Mouse (Mus musculus) embryonic fibroblast, embryonic 13.5 days (primary cell): ENCODE data around the gene Rxra. TPM values are rescaled to one million over a fixed set of nuclear protein-coding genes. Genes with fewer than 3 reads are reported as not detected.

Experiments used
- H3K27ac ChIP-seq: 2 replicates; pipeline ENCODE4 v1.5.1; 2012; ENCODE audit warnings: low read length, control low read depth, inconsistent platforms; ENCODE audit not compliant: insufficient read depth
- H3K4me1 ChIP-seq: 2 replicates; pipeline ENCODE4 v1.6.1; 2011; ENCODE audit warnings: low read length; ENCODE audit not compliant: control insufficient read depth, insufficient read depth
- H3K4me3 ChIP-seq: 2 replicates; pipeline ENCODE4 v1.5.1; 2011; ENCODE audit warnings: mild to moderate bottlenecking, control low read depth, low read length; ENCODE audit not compliant: insufficient read depth
- CTCF ChIP-seq: IDR thresholded peaks from 2 replicates; pipeline ENCODE4 v1.5.1; 2011; ENCODE audit warnings: mild to moderate bottlenecking, control low read depth, low read length, moderate library complexity, borderline replicate concordance; ENCODE audit not compliant: insufficient read depth
- POLR2A ChIP-seq: IDR thresholded peaks from 2 replicates; pipeline ENCODE4 v1.6.1; 2011; ENCODE audit warnings: low read depth, mild to moderate bottlenecking, control low read depth, low read length, moderate library complexity
- polyA plus RNA-seq: library from polyadenylated mRNA; stranded (reverse); fragments of >200 nt; gene quantifications from 2 replicates; pipeline ENCODE4 v1.2.4, GENCODE M21; 2011; ENCODE audit warnings: low read depth; ENCODE audit not compliant: missing spikeins, insufficient read length

Rxra gene
- 28.4 and 35.7 TPM in 2 replicates for polyA plus RNA-seq

- Histone ChIP-seq H3K4me3 (peak within 1 kb of the TSS; percentile 78), H3K4me1 (peaks cover 13% of the 10 kb centered on the region)
- TF ChIP-seq POLR2A (peak; percentile 13), CTCF (no peak)
Measured at GRCm38 (mm10) chr2:27676106-27676477, at the start of gene Rxra. Gene Rxra, plus strand, starts transcription at chr2:27676440.

GRCm38 (mm10) chr2:27626604-27627003 is 49.6 kb upstream of the Rxra start:
- no peaks in the 10 kb centered on the region for H3K4me1 ChIP-seq
- H3K27ac ChIP-seq: no peak overlapping the region
- TF ChIP-seq POLR2A (no peak), CTCF (no peak)
- no peak overlapping the region for H3K4me3 ChIP-seq

More at GRCm38 (mm10) chr2:27676106-27676477, at the start of gene Rxra:
- H3K27ac ChIP-seq: peak within 1 kb of the TSS; percentile 98

- no peaks in the 10 kb centered on the region for H3K4me1 ChIP-seq
- H3K27ac ChIP-seq: no peak overlapping the region
- no peak overlapping the region for H3K4me3 ChIP-seq
- TF ChIP-seq POLR2A (no peak), CTCF (no peak)
Measured at GRCm38 (mm10) chr2:27630601-27631285, 45.5 kb upstream of the Rxra start.

- Histone ChIP-seq H3K4me3 (no peak overlapping the region), H3K27ac (no peak overlapping the region), H3K4me1 (no peaks in the 10 kb centered on the region)
- TF ChIP-seq CTCF (no peak), POLR2A (no peak)
Measured at GRCm38 (mm10) chr2:27633471-27633870, 42.8 kb upstream of the Rxra start.

GRCm38 (mm10) chr2:27634018-27634417 is 42.2 kb upstream of the Rxra start:
- no peak for TF ChIP-seq CTCF
- TF ChIP-seq POLR2A: no peak
- Histone ChIP-seq H3K4me3 (no peak overlapping the region), H3K4me1 (no peaks in the 10 kb centered on the region), H3K27ac (no peak overlapping the region)

- H3K27ac ChIP-seq: no peak overlapping the region
- TF ChIP-seq CTCF (no peak), POLR2A (no peak)
- H3K4me1 ChIP-seq: no peaks in the 10 kb centered on the region
- no peak overlapping the region for H3K4me3 ChIP-seq
Measured at GRCm38 (mm10) chr2:27635147-27635738, 41.0 kb upstream of the Rxra start.

GRCm38 (mm10) chr2:27636796-27637195 is 39.4 kb upstream of the Rxra start:
- no peaks in the 10 kb centered on the region for H3K4me1 ChIP-seq
- TF ChIP-seq CTCF (no peak), POLR2A (no peak)

GRCm38 (mm10) chr2:27637281-27637896 is 38.9 kb upstream of the Rxra start:
- Histone ChIP-seq H3K4me1 (no peaks in the 10 kb centered on the region), H3K27ac (no peak overlapping the region), H3K4me3 (no peak overlapping the region)
- no peak for TF ChIP-seq POLR2A
- TF ChIP-seq CTCF: no peak

More at GRCm38 (mm10) chr2:27636796-27637195, 39.4 kb upstream of the Rxra start:
- Histone ChIP-seq H3K4me3 (no peak overlapping the region), H3K27ac (no peak overlapping the region)

- Histone ChIP-seq H3K4me1 (no peaks in the 10 kb centered on the region), H3K4me3 (no peak overlapping the region), H3K27ac (no peak overlapping the region)
- no peak for TF ChIP-seq POLR2A
- TF ChIP-seq CTCF: no peak
Measured at GRCm38 (mm10) chr2:27639631-27640334, 36.5 kb upstream of the Rxra start.

GRCm38 (mm10) chr2:27640900-27641479 is 35.2 kb upstream of the Rxra start:
- TF ChIP-seq POLR2A: no peak
- no peak for TF ChIP-seq CTCF
- Histone ChIP-seq H3K4me3 (no peak overlapping the region), H3K27ac (no peak overlapping the region), H3K4me1 (no peaks in the 10 kb centered on the region)
